Mouse (Mus musculus) cerebellum, adult 2 months (tissue): ENCODE data around the gene Efhc1. TPM values are rescaled to one million over a fixed set of nuclear protein-coding genes. Genes with fewer than 3 reads are reported as not detected.

Experiments
- DNase-seq, 2 experiments: peaks; one replicate each; pipeline ENCODE4 v3.0.0; 2021
- H3K27ac ChIP-seq: fragments of 200-500 bp; 2 replicates; pipeline ENCODE4 v1.5.1; 2012; ENCODE audit warnings: low read length, control low read depth, inconsistent platforms; ENCODE audit not compliant: insufficient read depth
- H3K27me3 ChIP-seq: fragments of 200-500 bp; 2 replicates; pipeline ENCODE4 v1.6.1; 2012; ENCODE audit warnings: inconsistent platforms, mild to moderate bottlenecking, low read length, moderate library complexity; ENCODE audit not compliant: control insufficient read depth, insufficient read depth
- H3K4me1 ChIP-seq: fragments of 200-500 bp; 2 replicates; pipeline ENCODE4 v1.6.1; 2011; ENCODE audit warnings: low read length; ENCODE audit not compliant: control insufficient read depth, insufficient read depth
- H3K4me3 ChIP-seq: fragments of 200-500 bp; replicated peaks from 2 replicates; pipeline ENCODE3; 2011; ENCODE audit warnings: mild to moderate bottlenecking, low read depth, low read length, control low read depth; ENCODE audit not compliant: insufficient read depth
- CTCF ChIP-seq: fragments of 200-500 bp; IDR thresholded peaks from 2 replicates; pipeline ENCODE4 v1.5.1; 2011; ENCODE audit warnings: low read depth, mild to moderate bottlenecking, control low read depth, low read length, moderate library complexity, borderline replicate concordance; ENCODE audit not compliant: insufficient read depth
- POLR2A ChIP-seq: fragments of 200-500 bp; IDR thresholded peaks from 2 replicates; pipeline ENCODE4 v1.6.1; 2011; ENCODE audit warnings: low read length, control low read depth, borderline replicate concordance; ENCODE audit not compliant: insufficient read depth
- WGBS: fragments of 180-500 bp; shearing (Covaris S2); methylation state at CpG from one replicate; pipeline ENCODE4 v1.1.7; 2018; 5-methylcytosine and 5-hydroxymethylcytosine counted together
- polyA plus RNA-seq: library from polyadenylated mRNA; depleted of rRNA; stranded (reverse); fragments of >200 nt; gene quantifications from 2 replicates; pipeline ENCODE4 v1.2.3, GENCODE M21; 2012

The Efhc1 gene
- polyA plus RNA-seq, 1 experiment, result 2.1 TPM

- 95% methylated on average over 4 of the region's 4 CpGs for WGBS
- no peaks in the 10 kb centered on the region for H3K27me3 ChIP-seq
These were observed 22.9 kb upstream of the Efhc1 start for GRCm38 (mm10) chr1:20928487-20928886.

GRCm38 (mm10) chr1:20933457-20933856 is 18.0 kb upstream of the Efhc1 start:
- no peaks in the 10 kb centered on the region for H3K27me3 ChIP-seq
- H3K4me3 ChIP-seq, result no peak overlapping the region
- peaks cover 10% of the 10 kb centered on the region; the same call in 1 of the 2 replicates for H3K4me1 ChIP-seq
- DNase-seq, result peak; percentile 72
- H3K27ac ChIP-seq, result no peak overlapping the region
- 21% methylated on average over 7 of the region's 7 CpGs for WGBS
- TF ChIP-seq POLR2A (no peak), CTCF (peak; percentile 89)

More at GRCm38 (mm10) chr1:20928487-20928886, 22.9 kb upstream of the Efhc1 start:
- no peak overlapping the region for H3K4me3 ChIP-seq
- no peak overlapping the region for H3K27ac ChIP-seq
- DNase-seq, result no peak
- peaks cover 7% of the 10 kb centered on the region; the same call in 1 of the 2 replicates for H3K4me1 ChIP-seq
- TF ChIP-seq CTCF (no peak), POLR2A (no peak)

GRCm38 (mm10) chr1:20935106-20935505 is 16.3 kb upstream of the Efhc1 start:
- Histone ChIP-seq H3K4me1 (peaks cover 10% of the 10 kb centered on the region; the same call in 1 of the 2 replicates), H3K4me3 (no peak overlapping the region), H3K27ac (no peak overlapping the region), H3K27me3 (no peaks in the 10 kb centered on the region)
- WGBS, result 17% methylated on average over 22 of the region's 22 CpGs
- TF ChIP-seq CTCF (no peak), POLR2A (no peak)
- DNase-seq, result peak; percentile 69 to 71

DNA sequence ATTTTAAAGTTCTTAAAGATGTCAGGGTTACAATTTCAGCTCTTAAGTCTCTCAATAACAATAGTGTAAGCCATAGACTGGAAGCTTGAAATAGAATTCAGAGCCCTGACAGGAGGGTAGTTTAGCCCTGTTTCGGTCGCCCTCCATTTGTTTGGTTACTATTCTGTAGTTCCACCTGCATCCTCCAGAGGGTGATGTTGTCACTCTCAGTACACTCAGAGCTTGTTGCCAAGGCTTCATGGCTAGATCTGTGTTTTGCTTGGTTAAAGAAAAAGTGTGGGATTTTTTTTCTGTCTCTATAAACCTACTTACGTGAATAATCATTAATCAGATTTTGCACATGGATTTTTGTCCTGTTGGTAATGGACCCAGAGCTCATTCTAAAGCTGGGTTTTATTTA is 12.4 kb upstream of the Efhc1 start:
- peak in 1 of 2 experiments; percentile 64 for DNase-seq
- Histone ChIP-seq H3K4me3 (no peak overlapping the region), H3K27ac (no peak overlapping the region), H3K4me1 (peaks cover 10% of the 10 kb centered on the region; the same call in 1 of the 2 replicates), H3K27me3 (no peaks in the 10 kb centered on the region)
- TF ChIP-seq CTCF (peak; percentile 75), POLR2A (no peak)
- WGBS, result 20% methylated on average over 3 of the region's 3 CpGs

- Histone ChIP-seq H3K27me3 (no peaks in the 10 kb centered on the region), H3K4me1 (peaks cover 1% of the 10 kb centered on the region; the same call in 1 of the 2 replicates), H3K4me3 (no peak overlapping the region), H3K27ac (no peak overlapping the region)
- TF ChIP-seq POLR2A (no peak), CTCF (no peak)
- 81% methylated on average over 16 of the region's 16 CpGs for WGBS
- no peak for DNase-seq
These were observed 11.3 kb upstream of the Efhc1 start for GRCm38 (mm10) chr1:20940151-20940550.

DNA sequence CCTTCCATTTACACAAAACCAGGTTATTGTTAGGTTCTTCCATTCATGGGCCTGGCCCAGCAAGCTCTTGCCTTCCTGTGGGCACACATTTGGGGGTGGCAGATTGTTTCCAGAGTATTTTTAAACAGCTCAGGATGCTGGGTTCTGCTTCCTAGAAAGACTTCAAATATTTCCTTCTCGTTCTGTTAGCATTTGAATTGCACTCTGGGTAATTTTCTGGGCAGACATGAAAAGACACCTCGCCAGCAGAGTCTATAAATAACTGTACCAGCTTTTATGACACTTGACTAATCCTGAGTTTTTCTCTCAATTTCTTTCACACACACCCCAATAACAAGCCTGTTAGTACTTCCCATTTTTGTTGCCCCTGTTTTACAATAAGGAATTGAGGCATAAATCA is 10.1 kb upstream of the Efhc1 start:
- TF ChIP-seq CTCF (no peak), POLR2A (no peak)
- 10% methylated on average over 2 of the region's 2 CpGs for WGBS
- no peak overlapping the region for H3K27ac ChIP-seq
- DNase-seq, result no peak
- no peaks in the 10 kb centered on the region for H3K4me1 ChIP-seq
- H3K4me3 ChIP-seq, result no peak overlapping the region
- H3K27me3 ChIP-seq, result no peaks in the 10 kb centered on the region

GRCm38 (mm10) chr1:20941857-20942256 is 9.6 kb upstream of the Efhc1 start:
- DNase-seq, result no peak

DNA sequence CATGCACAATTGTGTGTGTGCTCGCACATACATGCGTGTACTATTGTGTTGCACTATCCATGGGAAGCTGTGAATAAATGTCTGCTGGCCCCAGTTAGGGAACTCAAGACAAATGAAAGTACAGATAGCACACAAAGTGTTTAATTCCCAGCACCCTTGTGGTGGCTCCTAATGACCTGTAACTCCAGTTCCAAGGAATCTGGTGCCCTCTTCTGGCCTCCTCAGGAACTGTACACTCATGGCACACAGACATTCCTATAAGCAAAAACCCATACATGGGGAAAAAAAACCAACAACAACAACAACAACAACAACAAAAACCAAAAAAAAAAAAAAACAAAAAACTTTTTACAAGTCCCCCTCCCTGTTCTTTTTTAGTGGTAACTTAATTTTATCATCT is 8.4 kb upstream of the Efhc1 start:
- 98% methylated on average over 2 of the region's 2 CpGs for WGBS
- TF ChIP-seq CTCF (no peak), POLR2A (no peak)
- DNase-seq, result peak in 1 of 2 experiments; percentile 0
- H3K4me3 ChIP-seq, result no peak overlapping the region
- H3K27me3 ChIP-seq, result no peaks in the 10 kb centered on the region
- no peak overlapping the region for H3K27ac ChIP-seq
- H3K4me1 ChIP-seq, result no peaks in the 10 kb centered on the region

More at GRCm38 (mm10) chr1:20941857-20942256, 9.6 kb upstream of the Efhc1 start:
- no peak overlapping the region for H3K27ac ChIP-seq
- 88% methylated on average over 7 of the region's 7 CpGs for WGBS
- no peaks in the 10 kb centered on the region for H3K4me1 ChIP-seq
- H3K27me3 ChIP-seq, result no peaks in the 10 kb centered on the region
- TF ChIP-seq CTCF (no peak), POLR2A (no peak)
- no peak overlapping the region for H3K4me3 ChIP-seq
